Mouse (Mus musculus) cortical plate, adult 2 months (tissue): ENCODE measurements at regions not wholly inside any gene's neighbourhood (a gene's known extent, or its start where the extent isn't known, plus 50 kb on each side); places are given as distances from the start of the nearest gene placed in this dataset.

Experiments used
- CTCF ChIP-seq: fragments of 200-500 bp; IDR thresholded peaks from 2 replicates; pipeline ENCODE4 v1.5.1; 2011; ENCODE audit warnings: mild to moderate bottlenecking, control low read depth, low read length; ENCODE audit not compliant: insufficient read depth; ENCODE audit errors: extremely low read depth
- POLR2A ChIP-seq: fragments of 200-500 bp; IDR thresholded peaks from 2 replicates; pipeline ENCODE4 v1.6.1; 2011; ENCODE audit warnings: mild to moderate bottlenecking, low read length, control low read depth; ENCODE audit not compliant: insufficient read depth; ENCODE audit errors: extremely low read depth

DNA sequence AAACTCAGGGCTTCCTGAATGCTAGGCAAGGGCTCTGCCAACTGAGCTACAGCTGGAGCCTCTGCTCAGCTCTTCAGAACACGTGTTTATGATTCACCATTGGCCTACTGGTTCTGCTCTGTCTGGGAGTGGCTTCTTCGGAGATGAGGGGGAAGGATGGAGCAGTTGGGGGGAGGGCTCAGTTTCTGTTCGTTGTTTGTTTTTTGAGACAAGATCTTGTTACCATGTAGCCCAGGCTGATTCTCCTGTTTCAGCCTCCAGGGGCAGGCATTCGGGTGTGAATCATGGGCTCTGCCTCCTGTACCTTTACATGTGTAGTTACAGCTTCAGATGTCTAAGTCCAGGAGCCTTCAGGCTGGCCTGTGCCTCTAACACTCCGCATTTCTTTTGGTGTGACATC, 285.3 kb upstream of the Gadl1 start:
- TF ChIP-seq CTCF: no peak
- no peak for TF ChIP-seq POLR2A
